Mouse (Mus musculus) adrenal gland, adult 2 months (tissue): ENCODE data around the gene Rab3a. TPM values are rescaled to one million over a fixed set of nuclear protein-coding genes. Genes with fewer than 3 reads are reported as not detected.

Source experiments
- DNase-seq: peaks from one replicate; pipeline ENCODE4 v3.0.0; 2021
- polyA plus RNA-seq: library from polyadenylated mRNA; depleted of rRNA; stranded (reverse); fragments of >200 nt; gene quantifications from 2 replicates; pipeline ENCODE4 v1.2.3, GENCODE M21; 2012
- total RNA-seq, 2 experiments: library from RNA; stranded (reverse); gene quantifications; 2 replicates each; pipeline ENCODE4 v1.2.3; 2021

The Rab3a gene
- total and polyA plus RNA-seq, 3 experiments, result 49.1 to 152 (median 85.5) TPM

DNA sequence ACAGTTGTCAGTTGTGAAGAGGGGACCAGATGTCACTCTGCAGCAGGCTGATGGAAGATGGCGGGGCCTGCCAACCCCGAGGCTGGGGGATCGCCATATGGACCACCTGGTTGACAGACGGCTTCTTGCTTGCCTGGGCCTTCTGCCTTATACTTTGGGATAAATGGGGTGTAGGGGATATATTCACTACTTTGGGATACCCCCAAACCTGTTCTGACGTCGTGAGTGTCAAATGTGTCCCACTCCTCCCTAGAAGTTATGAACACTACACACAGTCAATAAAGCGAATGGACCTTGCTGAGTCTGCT lies 3.8 kb downstream of the Rab3a start:
- DNase-seq, result no peak

DNA sequence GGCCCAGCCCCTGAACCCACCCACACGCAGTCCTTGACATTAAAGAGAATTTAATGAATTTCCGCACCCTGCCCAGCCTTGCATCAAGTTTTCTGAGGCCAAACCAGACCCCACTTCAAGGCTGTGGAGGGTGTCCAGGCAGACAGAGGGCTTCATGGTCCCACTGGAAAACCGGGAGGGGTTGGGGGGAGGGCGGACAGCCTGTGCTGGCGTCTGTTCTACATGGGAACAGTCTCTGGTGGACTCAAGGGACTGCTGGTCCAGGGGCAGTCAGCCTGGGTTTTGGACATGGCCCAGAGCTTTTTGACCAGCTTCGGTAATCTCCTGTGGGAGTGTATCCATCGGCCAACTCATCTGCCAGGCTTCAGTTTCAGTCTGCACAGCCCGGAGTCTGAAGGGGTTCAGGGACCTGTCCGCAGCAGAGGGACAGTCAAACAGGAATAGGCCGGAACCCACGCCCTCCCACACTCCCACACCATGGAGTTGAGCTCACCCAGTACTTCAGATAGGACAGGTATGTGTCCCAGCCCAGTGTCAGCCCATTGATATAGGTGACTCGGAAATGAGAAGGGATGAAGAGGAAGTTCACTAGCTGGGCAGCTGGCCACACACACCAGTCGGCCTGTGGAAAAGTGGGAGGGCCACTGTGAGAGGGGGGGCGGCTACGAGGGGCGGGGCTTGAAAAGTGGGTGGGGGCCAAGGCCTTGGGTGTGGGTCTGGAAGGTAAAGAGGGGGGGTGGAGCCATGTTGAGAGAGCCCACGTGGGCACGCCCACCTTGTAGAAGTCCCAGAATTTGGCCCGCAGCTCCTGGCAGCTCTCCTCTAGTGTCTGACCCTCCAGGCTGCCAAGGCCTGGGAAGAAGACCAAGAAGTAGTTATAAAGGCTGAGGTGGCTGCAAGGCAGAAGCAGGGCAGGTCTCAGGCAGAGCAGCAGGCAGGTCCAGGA lies 4.4 kb downstream of the Rab3a start:
- DNase-seq, result peak; percentile 89

- peak; percentile 57 for DNase-seq
Measured at GRCm38 (mm10) chr8:70760350-70760749, 5.9 kb downstream of the Rab3a start.

- peak; percentile 98 for DNase-seq
Measured at GRCm38 (mm10) chr8:70760775-70761406, 6.4 kb downstream of the Rab3a start, which contains the start of gene Mpv17l2. Mpv17l2 (minus strand) TSS chr8:70760946.

GRCm38 (mm10) chr8:70762118-70762517 lies 7.6 kb downstream of the Rab3a start:
- DNase-seq, result peak; percentile 26

DNA sequence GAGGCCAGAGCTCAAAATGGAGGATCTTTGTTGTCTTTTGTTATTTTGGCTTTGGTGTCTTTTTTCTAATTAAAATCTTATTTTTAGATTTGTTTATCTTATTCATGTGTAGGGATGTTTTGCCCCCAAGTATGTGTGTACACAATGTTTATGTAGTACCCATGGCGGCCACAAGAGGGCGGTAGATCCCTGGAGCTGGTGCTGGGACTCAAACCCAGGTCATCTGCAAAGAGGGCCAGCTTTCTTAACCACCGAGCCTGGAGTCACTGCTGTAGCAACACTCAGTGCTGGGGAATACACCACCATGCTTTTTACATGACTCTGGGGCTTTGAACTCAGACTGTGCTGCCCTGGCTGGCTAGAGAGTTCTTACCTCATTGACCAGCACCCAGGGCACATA lies 8.9 kb downstream of the Rab3a start:
- peak; percentile 47 for DNase-seq

GRCm38 (mm10) chr8:70764026-70764425 lies 9.5 kb downstream of the Rab3a start:
- DNase-seq, result no peak

DNA sequence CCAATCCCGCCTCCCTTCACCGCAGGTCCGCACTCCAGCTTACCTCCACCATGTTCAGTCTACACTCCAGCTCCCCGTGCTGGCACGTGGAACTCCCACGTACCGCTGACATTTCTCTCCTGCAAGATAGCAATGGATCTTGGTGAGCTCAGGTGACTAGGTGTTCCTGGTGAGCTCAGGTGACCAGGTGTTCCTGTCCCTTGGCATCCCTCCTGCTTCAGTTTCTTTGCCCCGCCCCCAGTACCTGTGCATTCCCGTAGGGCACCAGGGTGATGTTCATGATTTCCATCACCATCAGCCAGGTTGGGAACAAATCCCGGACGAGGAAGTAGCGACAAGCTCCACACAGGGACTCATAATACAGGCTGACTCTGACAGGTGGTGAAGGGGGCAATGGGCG lies 10.2 kb downstream of the Rab3a start:
- peak; percentile 13 for DNase-seq

DNA sequence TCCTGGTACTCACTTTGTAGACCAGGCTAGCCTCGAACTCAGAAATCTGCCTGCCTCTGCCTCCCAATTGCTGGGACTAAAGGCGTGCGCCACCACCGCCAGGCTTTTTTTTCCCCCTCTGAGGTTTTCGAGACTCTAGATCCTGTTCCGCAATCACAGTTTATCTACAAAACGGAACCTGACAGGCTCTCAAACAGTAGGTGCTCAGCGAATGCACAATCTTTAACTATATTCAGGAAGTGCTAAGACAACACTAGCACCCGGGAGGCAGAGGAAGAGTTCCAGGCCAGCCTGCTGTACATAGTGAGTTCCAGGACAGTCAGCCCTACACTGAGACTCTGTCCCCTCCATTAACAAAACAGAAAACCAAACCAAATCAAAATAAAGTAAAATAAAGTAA lies 10.8 kb downstream of the Rab3a start:
- no peak for DNase-seq

DNA sequence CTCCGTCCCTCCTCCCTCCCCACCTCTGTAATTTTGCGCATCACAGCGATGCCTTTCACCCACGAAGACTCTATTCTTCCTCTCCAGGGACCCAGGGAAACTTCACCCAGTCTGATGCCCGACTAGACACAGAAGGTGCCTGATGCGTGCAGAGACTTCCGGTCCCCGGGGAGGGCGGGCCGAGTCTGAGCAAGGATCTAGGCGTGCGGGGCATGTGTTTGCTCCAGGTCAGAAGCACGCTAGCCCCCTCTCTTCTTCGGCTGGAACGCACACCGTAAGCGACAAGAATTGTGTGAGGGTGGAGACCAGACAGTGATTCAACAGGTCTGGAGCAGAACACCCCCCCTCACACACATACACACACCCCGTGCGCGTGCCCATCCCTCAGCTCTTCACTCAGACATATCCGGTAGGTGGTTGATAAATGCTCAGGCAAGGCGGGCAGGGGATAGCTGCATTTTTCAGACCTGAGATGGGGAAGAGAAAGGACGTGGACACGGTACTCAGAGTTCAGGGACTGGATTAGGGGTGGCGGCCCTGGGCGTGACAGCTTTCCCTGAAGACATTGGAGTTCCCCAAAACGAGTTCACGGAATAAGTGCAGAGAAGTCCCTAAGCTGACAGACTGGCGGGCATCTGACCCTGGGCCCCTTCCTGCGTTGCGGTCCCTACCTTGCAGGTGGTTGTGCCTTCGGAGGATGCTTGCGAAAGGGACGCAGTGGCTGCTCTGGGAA lies 11.5 kb downstream of the Rab3a start:
- peak; percentile 54 for DNase-seq

- DNase-seq, result peak; percentile 84
Measured at GRCm38 (mm10) chr8:70766571-70767440, 12.3 kb downstream of the Rab3a start.

DNA sequence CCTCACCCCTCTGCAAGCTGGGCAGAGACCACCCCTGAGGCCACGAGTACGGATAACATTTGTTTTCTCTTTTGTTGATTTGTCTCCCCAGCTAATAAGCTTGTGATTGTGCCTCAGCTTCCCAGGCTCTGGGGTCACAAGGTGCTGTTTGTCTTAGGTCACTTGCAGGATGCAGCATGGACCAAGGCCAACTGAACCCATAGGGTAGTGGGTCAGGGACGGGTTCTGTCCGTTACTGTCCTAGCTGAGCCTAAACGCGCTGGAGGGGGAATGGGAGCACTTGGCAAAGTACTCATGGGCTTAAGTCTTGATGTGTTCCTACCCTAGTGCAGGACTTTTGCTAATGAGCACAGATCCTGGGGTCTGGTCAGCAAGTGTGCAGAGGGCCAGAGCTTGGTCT lies 13.0 kb downstream of the Rab3a start:
- peak; percentile 7 for DNase-seq

DNA sequence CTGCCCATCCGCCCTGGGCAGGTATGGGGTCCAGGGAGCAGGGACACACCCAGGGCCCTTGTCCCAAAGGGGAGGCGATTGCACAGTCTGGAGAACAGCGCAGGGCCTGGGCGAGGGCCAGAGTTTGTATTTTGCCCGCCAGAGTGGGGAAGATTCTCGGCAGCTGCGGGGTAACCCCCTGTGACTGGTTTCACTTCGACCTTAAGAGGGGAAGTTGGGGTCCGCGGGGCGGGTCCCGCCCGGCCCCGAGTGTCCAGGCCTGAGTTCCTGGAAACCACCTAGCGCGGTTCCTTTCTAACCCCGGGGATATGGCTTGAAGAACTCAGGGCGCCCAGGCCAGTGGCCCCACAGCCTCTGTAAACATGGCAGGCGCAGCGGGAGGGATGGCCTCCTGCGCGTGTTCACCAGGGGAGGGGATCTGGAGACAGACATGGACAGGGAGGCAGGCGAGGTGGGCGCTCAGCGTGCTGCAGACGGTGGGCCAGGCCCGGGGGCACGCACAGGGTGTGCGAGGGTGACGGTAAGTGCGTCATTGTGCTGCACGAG lies 13.8 kb downstream of the Rab3a start:
- peak; percentile 36 for DNase-seq

DNA sequence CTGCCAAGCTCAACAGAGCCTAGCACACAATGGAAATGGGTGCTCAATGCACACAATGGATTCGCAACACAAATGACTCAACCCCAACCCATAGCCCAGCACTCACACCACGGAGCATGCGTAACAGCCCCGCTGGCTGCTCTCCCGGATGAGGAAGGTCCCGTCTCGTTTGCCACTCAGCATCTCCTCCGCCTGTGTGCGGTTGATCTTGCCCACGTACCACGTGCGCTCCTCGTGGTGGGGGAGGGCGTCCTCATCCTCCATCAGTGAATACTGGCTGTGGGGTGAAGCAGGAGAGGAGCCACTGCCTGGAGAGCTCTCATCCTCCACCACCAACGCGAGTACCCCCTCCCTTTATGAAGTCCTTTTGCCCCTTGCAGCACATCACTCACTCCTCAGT lies 14.5 kb downstream of the Rab3a start:
- DNase-seq, result peak; percentile 36

- peak; percentile 94 for DNase-seq
Measured at GRCm38 (mm10) chr8:70769359-70769758, 14.9 kb downstream of the Rab3a start.

DNA sequence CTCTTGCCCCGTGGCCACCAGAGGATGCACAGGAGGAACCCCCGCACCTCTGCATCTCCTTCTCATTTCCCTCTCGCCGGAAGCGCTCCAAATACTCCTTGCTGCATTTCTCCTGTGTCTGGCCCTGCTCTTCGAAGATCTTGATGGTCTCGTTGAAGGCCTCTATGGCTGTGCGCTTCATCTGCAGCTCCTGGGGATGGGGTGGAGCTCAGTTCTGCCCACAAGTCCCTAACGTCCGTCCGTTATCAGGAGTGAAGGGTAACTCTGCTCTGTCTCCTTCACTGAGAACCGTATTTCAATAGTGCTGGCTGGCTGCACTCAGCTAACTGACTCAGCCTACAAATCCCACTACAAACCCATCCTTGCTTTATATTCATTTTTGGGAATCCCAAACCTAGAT lies 15.4 kb downstream of the Rab3a start:
- no peak for DNase-seq

DNA sequence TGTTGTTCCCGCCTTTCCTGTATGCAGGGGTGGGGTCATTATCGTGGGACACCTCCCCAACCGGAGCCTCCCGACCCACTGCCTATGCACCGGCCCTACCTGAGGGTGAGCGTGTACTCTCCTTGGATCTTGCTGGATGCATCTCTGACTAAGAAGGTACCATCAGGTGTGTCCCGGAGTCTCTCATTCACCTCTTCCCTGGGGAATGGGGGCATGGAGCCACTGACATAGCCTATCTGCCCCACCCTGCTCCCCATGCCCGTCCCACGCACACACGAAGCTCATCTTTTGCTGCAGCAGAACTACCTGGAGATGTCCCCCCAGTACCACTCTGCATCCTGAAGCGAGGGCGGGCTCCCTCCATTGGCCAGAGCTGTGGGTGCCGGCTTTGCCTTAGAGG lies 16.3 kb downstream of the Rab3a start:
- peak; percentile 11 for DNase-seq

DNA sequence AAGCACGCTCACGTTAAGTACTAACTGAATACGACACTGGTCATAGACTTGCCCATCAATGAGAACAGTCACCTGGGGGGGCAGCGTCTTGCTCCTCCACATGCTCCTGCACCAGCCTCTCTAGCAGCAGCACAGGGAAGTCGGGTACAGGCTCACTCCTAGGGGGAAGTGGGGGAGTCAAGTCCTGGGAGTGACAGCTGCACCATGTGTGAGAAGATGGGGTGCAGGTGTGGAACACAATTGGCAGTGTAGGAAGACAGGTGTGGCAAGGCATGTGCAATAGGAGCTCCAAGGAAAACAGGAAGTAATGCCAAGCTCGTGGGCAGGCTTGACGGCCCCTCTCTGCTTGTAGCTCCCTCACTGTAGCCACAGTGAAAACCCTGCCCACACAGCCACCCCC lies 16.7 kb downstream of the Rab3a start:
- no peak for DNase-seq

- DNase-seq, result no peak
Measured at GRCm38 (mm10) chr8:70772075-70772474, 17.6 kb downstream of the Rab3a start.

DNA sequence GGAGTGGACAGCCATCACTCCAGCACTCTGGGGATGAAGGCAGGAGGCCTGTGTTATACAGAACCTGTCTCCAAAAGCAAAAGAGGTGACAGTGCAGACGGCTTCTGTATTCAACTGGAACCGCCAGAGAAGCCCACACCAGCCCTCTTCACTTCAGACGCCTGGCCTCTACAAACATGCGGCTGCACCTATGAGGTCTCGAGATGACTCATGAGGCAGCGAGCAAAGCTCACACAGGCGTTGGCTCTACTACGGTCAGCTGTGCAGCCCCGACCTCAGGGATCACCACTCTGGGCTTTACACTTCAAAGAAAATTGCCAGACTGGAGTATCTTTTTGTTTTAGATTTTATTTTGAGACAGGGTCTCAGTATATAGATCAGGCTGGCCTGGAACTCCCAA lies 18.4 kb downstream of the Rab3a start:
- DNase-seq, result no peak

DNA sequence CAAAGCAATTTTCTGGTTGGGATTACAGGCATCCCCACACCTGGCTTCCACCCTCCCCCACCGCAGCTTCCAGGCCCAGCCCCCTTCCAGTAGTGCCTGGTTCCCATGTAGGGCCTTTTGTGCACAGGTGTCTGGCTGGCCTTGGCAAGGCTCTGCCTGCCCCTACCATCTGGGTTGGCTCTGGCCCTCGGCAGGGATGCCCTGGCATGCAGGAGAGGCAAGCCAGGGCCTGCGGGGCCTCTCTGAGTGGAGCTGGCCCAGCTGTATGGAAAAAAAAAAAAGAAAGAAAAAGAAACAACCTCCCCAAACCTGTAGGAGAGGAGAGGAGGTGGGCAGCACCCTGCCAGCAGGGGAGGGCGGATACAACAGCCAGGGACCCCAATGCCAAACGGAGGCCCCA lies 18.9 kb downstream of the Rab3a start:
- no peak for DNase-seq

GRCm38 (mm10) chr8:70773833-70774232 lies 19.4 kb downstream of the Rab3a start:
- peak; percentile 89 for DNase-seq
